Mouse (Mus musculus): ENCODE results near the gene Olfr1294.

Gene Olfr1294

DNA sequence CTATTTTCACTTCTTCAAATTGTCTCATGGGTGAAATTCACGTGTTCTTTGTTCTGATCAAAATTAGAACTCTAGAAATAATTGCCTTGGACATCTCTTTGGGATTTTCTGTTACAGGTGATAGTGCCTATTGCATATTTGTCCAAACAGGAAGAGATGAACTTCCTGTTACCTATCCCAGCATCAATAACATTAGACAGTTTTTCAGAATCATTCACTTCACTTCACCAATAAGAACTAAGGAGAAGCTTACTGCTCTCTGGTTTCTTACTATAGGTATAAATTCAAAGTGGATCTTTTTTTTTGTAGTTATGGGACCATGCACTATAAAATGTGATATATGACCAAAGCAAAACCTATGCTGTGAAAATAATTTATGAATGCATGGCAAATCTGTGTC, at the start of gene Olfr1294:
Olfr1294 (minus strand) TSS at position 101 of the 400 bp plus-strand sequence.
- DNase-seq (ENCODE audit: low spot score in 2 of 2), result no peak

DNA sequence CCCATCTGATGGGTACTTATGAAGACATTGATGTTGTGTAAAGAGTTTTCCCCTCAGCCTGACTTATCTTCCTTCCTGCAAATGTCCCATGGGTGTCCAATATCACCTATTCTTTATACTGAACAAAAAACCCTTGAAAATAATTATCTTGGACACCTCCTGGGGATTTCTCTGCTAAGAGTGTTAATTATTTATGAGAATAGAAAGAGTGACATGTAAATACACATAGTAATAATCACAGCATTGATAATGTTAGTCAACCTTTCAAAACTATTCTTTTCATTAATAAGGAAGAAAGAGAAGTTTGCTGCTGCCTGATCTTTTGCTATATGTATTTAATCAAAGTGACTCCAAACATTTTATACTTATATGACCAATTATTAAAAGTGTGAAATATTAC, 29.5 kb upstream of the Olfr1294 start, which contains the start of gene Olfr1295:
Olfr1295 (minus strand) TSS at position 101 of the 400 bp plus-strand sequence.
- no peak for DNase-seq (ENCODE audit: low spot score in 2 of 2)

DNA sequence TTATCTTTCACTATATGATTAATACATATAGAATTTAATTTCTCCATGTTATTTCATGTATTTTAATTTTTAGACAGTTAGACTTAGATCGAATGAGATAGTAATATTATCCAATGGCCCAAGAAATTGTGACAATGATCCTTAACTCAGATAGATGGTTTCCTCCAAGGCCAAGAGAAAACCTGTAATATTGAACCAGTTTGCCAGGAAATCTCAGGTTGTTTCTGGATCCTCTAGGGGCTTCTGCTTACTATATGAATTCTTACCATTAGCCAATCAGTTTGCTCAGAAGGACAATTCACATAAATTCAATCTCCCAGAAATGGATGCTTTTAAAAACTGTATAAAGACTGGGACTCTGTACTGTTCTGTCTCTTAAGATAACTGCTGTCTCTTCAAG, 15.2 kb downstream of the Olfr1294 start, which contains the start of gene Olfr1293-ps:
Olfr1293-ps (plus strand) TSS at position 301 of the 400 bp plus-strand sequence.
- DNase-seq (ENCODE audit: low spot score in 2 of 2), result no peak

DNA sequence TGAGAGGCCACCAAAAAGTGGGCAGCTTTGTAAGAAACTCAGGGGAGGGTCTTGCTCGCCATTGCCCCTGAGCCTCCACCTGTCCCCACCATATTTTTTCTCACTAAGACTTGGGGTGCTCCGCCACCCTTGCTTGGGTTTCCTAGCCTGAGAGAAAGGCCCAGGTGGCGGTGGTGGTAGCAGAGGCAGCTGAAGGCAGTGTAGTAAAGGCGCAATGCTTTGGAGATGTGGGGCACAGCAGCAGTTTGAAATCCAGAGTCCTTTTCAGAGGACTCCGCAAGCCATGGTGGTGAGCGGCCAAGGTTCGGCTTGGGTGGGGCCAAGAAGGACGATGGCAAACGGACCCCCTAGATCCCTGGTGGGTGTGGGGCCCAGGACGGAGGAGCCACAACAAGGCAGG, 22.6 kb downstream of the Olfr1294 start:
- DNase-seq (ENCODE audit: low spot score in 2 of 2), result no peak

DNA sequence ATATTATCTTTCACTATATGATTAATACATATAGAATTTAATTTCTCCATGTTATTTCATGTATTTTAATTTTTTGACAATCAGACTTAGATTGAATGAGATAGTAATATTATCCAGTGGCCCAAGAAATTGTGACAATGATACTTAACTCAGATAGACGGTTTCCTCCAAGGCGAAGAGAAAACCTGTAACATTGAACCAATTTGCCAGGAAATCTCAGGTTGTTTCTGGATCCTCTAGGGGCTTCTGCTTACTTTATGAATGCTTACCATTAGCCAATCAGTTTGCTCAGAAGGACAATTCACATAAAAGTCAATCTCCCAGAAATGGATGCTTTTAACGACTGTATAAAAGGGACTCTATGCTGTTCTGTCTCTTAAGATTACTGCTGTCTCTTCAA, 43.2 kb downstream of the Olfr1294 start, which contains the start of gene Olfr1291-ps1:
Olfr1291-ps1 (plus strand) TSS at position 301 of the 400 bp plus-strand sequence.
- no peak for DNase-seq (ENCODE audit: low spot score in 2 of 2)

DNA sequence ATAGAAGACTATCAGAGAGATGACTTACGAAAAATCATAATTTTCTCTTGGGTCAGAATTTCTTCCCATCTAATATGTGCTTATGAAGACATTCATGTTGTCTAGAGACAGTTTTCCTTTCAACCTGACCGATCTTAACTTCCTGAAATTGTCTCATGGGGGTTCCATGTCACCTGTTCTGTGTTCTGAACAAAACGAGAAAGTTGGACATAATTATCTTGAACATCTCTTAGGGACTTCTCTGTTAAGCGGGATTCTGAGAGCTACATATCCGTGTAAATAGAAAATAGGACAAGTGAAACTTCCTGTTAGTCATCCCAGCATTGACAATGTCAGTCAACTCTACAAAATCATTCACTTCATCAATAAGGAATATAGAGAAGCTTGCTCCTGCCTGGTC, 46.4 kb downstream of the Olfr1294 start, which contains the start of gene Olfr1290:
Olfr1290 (minus strand) TSS at position 101 of the 400 bp plus-strand sequence.
- no peak for DNase-seq (ENCODE audit: low spot score in 2 of 2)
